Mouse (Mus musculus): ENCODE data around the gene Mvb12b. TPM values are rescaled to one million over a fixed set of nuclear protein-coding genes. Genes with fewer than 3 reads are reported as not detected.

The Mvb12b gene
- polyA plus RNA-seq, 2 experiments, result 6.9 to 8.3 TPM

DNA sequence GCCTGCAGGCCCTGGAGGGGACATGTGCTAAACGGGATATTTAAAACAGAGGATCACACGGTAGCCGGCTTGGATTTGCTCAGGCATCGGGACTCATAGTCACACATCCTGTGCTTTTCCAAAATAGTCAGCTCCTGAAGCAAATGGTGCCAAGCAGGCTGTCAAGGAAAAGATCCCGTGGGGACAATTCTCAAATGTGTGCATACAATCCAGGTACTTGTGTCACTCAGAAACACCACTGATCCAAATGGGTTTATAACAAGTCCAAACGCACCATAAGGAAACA lies 297 bp upstream of the Mvb12b start:
- no peaks in the 10 kb centered on the region for H3K36me3 ChIP-seq (replicated peaks; ENCODE audit: control insufficient read depth, insufficient read depth, low read depth)
- TF ChIP-seq CTCF (IDR thresholded peaks at IDR 0.05; ENCODE audit: low read depth) (no peak), EP300 (IDR thresholded peaks at IDR 0.05; ENCODE audit: low read depth) (no peak)
- no peak for DNase-seq (ENCODE audit: low read depth in 3 of 3, low spot score in 3 of 3)
- peak overlapping the region in 1 of 2 experiments; percentile 63; a peak in 1 of 4 replicates for H3K4me3 ChIP-seq (ENCODE audit: insufficient read depth in 1 of 2, low read depth in 2 of 2, low read length in 2 of 2)
- H3K27ac ChIP-seq, result no peak overlapping the region
- no peaks in the 10 kb centered on the region for H3K9me3 ChIP-seq (ENCODE audit: control insufficient read depth, low read length)
- WGBS (ENCODE audit: insufficient replicate concordance), result 76% methylated on average over 6 of the region's 6 CpGs
- H3K4me1 ChIP-seq (replicated peaks; ENCODE audit: control insufficient read depth in 2 of 2, insufficient read depth in 2 of 2, low read length in 1 of 2), result peaks cover 7 to 19% of the 10 kb centered on the region in 2 experiments
- ATAC-seq (ENCODE audit: insufficient read depth), result no peak
- H3K4me2 ChIP-seq (ENCODE audit: low read depth), result peak overlapping the region; percentile 81
- H3K9ac ChIP-seq (replicated peaks), result no peak overlapping the region
- H3K27me3 ChIP-seq (ENCODE audit: control insufficient read depth, insufficient read depth, low read length), result no peaks in the 10 kb centered on the region

DNA sequence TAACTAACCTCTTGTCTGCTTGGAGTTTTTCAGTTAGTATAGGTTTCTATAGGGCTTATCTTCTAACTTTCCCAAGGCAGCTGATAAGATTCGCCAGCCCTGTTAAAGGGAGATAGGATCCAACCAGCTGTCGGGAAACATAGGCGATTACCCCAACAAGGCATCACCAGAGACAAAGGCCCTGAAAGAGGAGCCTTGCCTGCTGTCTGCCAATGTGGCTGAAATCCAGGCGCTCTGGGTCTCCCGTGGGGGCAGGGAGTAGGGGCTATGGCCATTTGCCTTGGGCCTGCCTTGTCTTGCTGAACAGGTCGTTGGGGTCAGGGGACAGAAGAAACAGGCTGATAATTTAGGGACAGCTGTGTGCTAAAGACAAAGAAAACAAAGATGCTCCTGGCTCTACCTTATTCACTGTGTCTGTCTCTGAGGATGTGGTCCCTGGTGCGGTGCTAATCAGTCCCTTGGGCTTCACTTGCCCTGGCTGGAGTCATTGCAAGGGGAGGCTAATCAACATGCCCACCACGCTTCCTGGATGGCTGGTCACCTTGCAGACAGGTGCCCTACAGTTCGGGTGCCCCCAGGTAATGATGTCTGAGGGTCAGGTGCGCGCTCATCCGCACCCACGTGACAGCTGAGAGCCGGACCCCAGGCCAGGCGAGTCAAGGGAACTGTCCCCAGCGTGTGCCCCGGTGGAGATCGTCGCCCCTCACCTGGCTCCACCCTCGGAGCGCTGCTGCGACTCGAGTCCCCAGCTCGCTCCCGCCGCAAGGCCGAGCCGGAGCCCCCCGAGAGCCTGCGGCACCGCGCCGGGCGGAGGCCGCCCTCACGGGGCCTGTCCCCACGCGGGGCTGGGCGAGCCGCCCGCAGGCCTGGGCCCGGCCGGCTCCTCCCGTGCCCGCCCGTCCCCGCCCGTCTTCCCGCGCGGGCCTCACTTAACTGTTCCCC lies 1.1 kb downstream of the Mvb12b start:
- ATAC-seq (ENCODE audit: insufficient read depth), result peak; percentile 86
- peaks cover 7 to 19% of the 10 kb centered on the region in 2 experiments for H3K4me1 ChIP-seq (replicated peaks; ENCODE audit: control insufficient read depth in 2 of 2, insufficient read depth in 2 of 2, low read length in 1 of 2)
- H3K4me3 ChIP-seq (ENCODE audit: insufficient read depth in 1 of 2, low read depth in 2 of 2, low read length in 2 of 2), result peak overlapping the region; percentile 63 to 80
- H3K9me3 ChIP-seq (ENCODE audit: control insufficient read depth, low read length), result no peaks in the 10 kb centered on the region
- peak overlapping the region; percentile 81 for H3K4me2 ChIP-seq (ENCODE audit: low read depth)
- WGBS (ENCODE audit: insufficient replicate concordance), result 2% methylated on average over 51 of the region's 51 CpGs
- TF ChIP-seq EP300 (IDR thresholded peaks at IDR 0.05; ENCODE audit: low read depth), result no peak
- no peak for TF ChIP-seq CTCF (IDR thresholded peaks at IDR 0.05; ENCODE audit: low read depth)
- DNase-seq (ENCODE audit: low read depth in 3 of 3, low spot score in 3 of 3), result peak; percentile 41 to 60 (median 46)
- peak overlapping the region; percentile 89 for H3K9ac ChIP-seq (replicated peaks)
- H3K36me3 ChIP-seq (replicated peaks; ENCODE audit: control insufficient read depth, insufficient read depth, low read depth), result no peaks in the 10 kb centered on the region
- no peaks in the 10 kb centered on the region for H3K27me3 ChIP-seq (ENCODE audit: control insufficient read depth, insufficient read depth, low read length)
- H3K27ac ChIP-seq, result peak overlapping the region; percentile 60

DNA sequence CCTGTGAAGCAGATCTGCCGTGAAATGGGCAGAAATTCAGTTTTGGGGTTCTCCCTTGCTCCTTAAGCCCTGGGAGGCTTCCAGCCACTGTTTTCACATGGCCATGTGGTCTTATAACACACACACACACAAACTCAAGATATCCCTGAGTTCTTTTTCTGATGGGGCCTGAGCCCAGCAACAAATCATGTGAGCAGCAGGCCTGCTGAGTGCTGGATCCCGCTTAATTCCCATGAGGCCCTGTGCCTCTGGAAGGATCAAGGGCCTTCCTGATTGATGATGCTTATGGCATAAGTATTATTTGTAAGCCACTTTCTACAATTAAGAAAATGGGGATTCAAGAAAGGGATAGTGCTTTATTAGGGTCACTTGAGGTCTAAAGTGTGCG lies 2.5 kb downstream of the Mvb12b start:
- TF ChIP-seq EP300 (IDR thresholded peaks at IDR 0.05; ENCODE audit: low read depth), result no peak
- H3K4me3 ChIP-seq (ENCODE audit: insufficient read depth in 1 of 2, low read depth in 2 of 2, low read length in 2 of 2), result no peak overlapping the region
- DNase-seq (ENCODE audit: low read depth in 3 of 3, low spot score in 3 of 3) (no peak), ATAC-seq (ENCODE audit: insufficient read depth) (no peak)
- H3K4me2 ChIP-seq (ENCODE audit: low read depth), result peak overlapping the region; percentile 81
- H3K27me3 ChIP-seq (ENCODE audit: control insufficient read depth, insufficient read depth, low read length), result no peaks in the 10 kb centered on the region
- H3K9me3 ChIP-seq (ENCODE audit: control insufficient read depth, low read length), result no peaks in the 10 kb centered on the region
- H3K27ac ChIP-seq, result peak overlapping the region; percentile 11; the same call in 1 of the 2 replicates
- no peak overlapping the region for H3K9ac ChIP-seq (replicated peaks)
- H3K4me1 ChIP-seq (replicated peaks; ENCODE audit: control insufficient read depth in 2 of 2, insufficient read depth in 2 of 2, low read length in 1 of 2), result peaks cover 7 to 19% of the 10 kb centered on the region in 2 experiments
- H3K36me3 ChIP-seq (replicated peaks; ENCODE audit: control insufficient read depth, insufficient read depth, low read depth), result no peaks in the 10 kb centered on the region
- 79% methylated on average over 3 of the region's 3 CpGs for WGBS (ENCODE audit: insufficient replicate concordance)

DNA sequence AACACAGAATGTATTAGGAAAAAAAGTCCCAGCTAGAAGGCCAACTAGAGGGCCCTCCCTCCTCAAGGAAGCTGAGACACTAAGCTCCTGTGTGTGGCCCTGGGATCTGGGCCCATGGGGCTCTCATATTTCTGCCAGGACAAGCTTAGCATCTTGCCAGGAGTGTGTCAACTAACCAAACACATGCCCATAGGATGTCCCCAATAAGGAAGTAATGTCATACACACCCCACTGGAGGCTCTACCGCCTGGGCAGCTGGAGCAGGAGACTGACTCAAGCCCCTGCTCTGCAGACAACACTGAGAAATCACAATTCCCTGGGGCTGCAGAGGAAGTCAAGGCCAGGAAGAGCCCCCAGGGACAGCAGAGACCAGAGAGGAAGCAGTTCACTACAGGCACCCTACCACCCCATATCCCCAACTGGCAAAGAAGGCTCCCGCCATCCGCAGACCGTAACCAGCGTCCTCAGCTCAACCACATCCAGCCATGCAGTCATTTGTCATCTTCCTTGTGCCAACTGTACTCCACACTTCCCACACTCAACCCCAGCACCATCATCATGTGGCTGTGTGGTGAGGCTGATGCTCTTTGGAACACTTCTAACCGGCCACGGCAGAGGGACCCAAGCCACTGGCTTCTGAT lies 3.0 kb downstream of the Mvb12b start:
- peaks cover 7 to 19% of the 10 kb centered on the region in 2 experiments for H3K4me1 ChIP-seq (replicated peaks; ENCODE audit: control insufficient read depth in 2 of 2, insufficient read depth in 2 of 2, low read length in 1 of 2)
- no peaks in the 10 kb centered on the region for H3K27me3 ChIP-seq (ENCODE audit: control insufficient read depth, insufficient read depth, low read length)
- no peaks in the 10 kb centered on the region for H3K9me3 ChIP-seq (ENCODE audit: control insufficient read depth, low read length)
- peak overlapping the region; percentile 4; the same call in 1 of the 2 replicates for H3K9ac ChIP-seq (replicated peaks)
- no peak for ATAC-seq (ENCODE audit: insufficient read depth)
- 63% methylated on average over 7 of the region's 7 CpGs for WGBS (ENCODE audit: insufficient replicate concordance)
- H3K4me2 ChIP-seq (ENCODE audit: low read depth), result peak overlapping the region; percentile 81
- no peak overlapping the region for H3K4me3 ChIP-seq (ENCODE audit: insufficient read depth in 1 of 2, low read depth in 2 of 2, low read length in 2 of 2)
- H3K36me3 ChIP-seq (replicated peaks; ENCODE audit: control insufficient read depth, insufficient read depth, low read depth), result no peaks in the 10 kb centered on the region
- TF ChIP-seq EP300 (IDR thresholded peaks at IDR 0.05; ENCODE audit: low read depth) (no peak), CTCF (IDR thresholded peaks at IDR 0.05; ENCODE audit: low read depth) (no peak)
- DNase-seq (ENCODE audit: low read depth in 3 of 3, low spot score in 3 of 3), result no peak
- peak overlapping the region; percentile 11; the same call in 1 of the 2 replicates for H3K27ac ChIP-seq

DNA sequence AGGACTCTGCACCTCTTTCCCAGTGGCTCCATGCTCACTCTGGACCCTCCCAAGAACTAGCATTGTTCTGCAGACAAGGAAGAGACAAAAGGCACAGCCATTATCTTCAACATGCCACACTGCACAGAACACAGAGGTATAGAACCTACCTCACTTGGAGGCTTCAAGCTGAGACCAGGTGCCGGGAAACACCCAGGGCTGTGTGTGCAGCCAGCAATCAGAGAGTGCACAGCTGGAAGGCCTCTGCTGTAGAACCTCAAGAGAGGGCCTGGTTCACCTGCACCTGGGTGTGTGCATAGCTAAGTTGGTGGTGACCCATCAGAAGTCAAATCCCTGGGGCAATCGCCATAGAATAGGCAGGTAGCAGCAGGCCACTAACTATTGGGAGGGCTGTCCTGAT lies 8.5 kb downstream of the Mvb12b start:
- H3K27me3 ChIP-seq (ENCODE audit: control insufficient read depth, insufficient read depth, low read length), result no peaks in the 10 kb centered on the region
- no peak overlapping the region for H3K9ac ChIP-seq (replicated peaks)
- no peak overlapping the region for H3K4me2 ChIP-seq (ENCODE audit: low read depth)
- ATAC-seq (ENCODE audit: insufficient read depth), result no peak
- H3K9me3 ChIP-seq (ENCODE audit: control insufficient read depth, low read length), result no peaks in the 10 kb centered on the region
- H3K27ac ChIP-seq, result no peak overlapping the region
- DNase-seq (ENCODE audit: low read depth in 3 of 3, low spot score in 3 of 3), result no peak
- TF ChIP-seq CTCF (IDR thresholded peaks at IDR 0.05; ENCODE audit: low read depth) (no peak), EP300 (IDR thresholded peaks at IDR 0.05; ENCODE audit: low read depth) (no peak)
- H3K36me3 ChIP-seq (replicated peaks; ENCODE audit: control insufficient read depth, insufficient read depth, low read depth), result no peaks in the 10 kb centered on the region
- no peak overlapping the region for H3K4me3 ChIP-seq (ENCODE audit: insufficient read depth in 1 of 2, low read depth in 2 of 2, low read length in 2 of 2)
- 76% methylated on average over 2 of the region's 2 CpGs for WGBS (ENCODE audit: insufficient replicate concordance)
- peaks cover 0 to 3% of the 10 kb centered on the region in 2 experiments; a peak in 1 of 4 replicates for H3K4me1 ChIP-seq (replicated peaks; ENCODE audit: control insufficient read depth in 2 of 2, insufficient read depth in 2 of 2, low read length in 1 of 2)
